Mouse (Mus musculus) gastrocnemius, postnatal 36 days (tissue): ENCODE measurements at regions not wholly inside any gene's neighbourhood (a gene's known extent, or its start where the extent isn't known, plus 50 kb on each side); places are given as distances from the start of the nearest gene placed in this dataset.

Experiments
- DNase-seq, 2 experiments: peaks; one replicate each; pipeline ENCODE4 v3.0.0; 2022
- intact Hi-C: fragments of 180-260 bp; cut with DNase I; formaldehyde crosslinking; loops from one replicate; pipeline ENCODE4 v1.15.1; 2025

GRCm38 (mm10) chr5:90033103-90033502 lies 150.0 kb upstream of the Adamts3 start:
- intact Hi-C loops: no loop called here
- DNase-seq: peak in 1 of 2 experiments; percentile 5

- DNase-seq: no peak
- intact Hi-C loops: no loop called here
These were observed 147.6 kb upstream of the Adamts3 start for GRCm38 (mm10) chr5:90030737-90031136.

GRCm38 (mm10) chr5:90029751-90030150 lies 146.6 kb upstream of the Adamts3 start:
- intact Hi-C loops: no loop called here
- peak in 1 of 2 experiments; percentile 31 for DNase-seq

GRCm38 (mm10) chr5:90026835-90027753 lies 144.0 kb upstream of the Adamts3 start:
- intact Hi-C loops: no loop called here
- DNase-seq: no peak

GRCm38 (mm10) chr5:90021447-90021846 lies 138.3 kb upstream of the Adamts3 start:
- DNase-seq: no peak
- intact Hi-C loops: no loop called here

- intact Hi-C loops: no loop called here
- DNase-seq: no peak
These were observed 117.6 kb upstream of the Adamts3 start for GRCm38 (mm10) chr5:90000758-90001157.

GRCm38 (mm10) chr5:89991568-89991967 lies 108.4 kb upstream of the Adamts3 start:
- DNase-seq: no peak
- intact Hi-C loops: no loop called here

GRCm38 (mm10) chr5:89981627-89982026 lies 98.5 kb upstream of the Adamts3 start:
- intact Hi-C loops: no loop called here
- DNase-seq: no peak

- intact Hi-C loops: no loop called here
- no peak for DNase-seq
These were observed 97.1 kb upstream of the Adamts3 start for GRCm38 (mm10) chr5:89980204-89980603.

- no peak for DNase-seq
- intact Hi-C loops: no loop called here
These were observed 69.5 kb upstream of the Adamts3 start for GRCm38 (mm10) chr5:89952611-89953010.

GRCm38 (mm10) chr5:89945660-89945925 lies 62.5 kb upstream of the Adamts3 start:
- DNase-seq: no peak
- intact Hi-C loops: no loop called here

GRCm38 (mm10) chr5:89944855-89945659 lies 61.9 kb upstream of the Adamts3 start:
- intact Hi-C loops: no loop called here
- no peak for DNase-seq

GRCm38 (mm10) chr5:89943276-89944127 lies 60.4 kb upstream of the Adamts3 start:
- intact Hi-C loops: no loop called here
- DNase-seq: no peak

- intact Hi-C loops: no loop called here
These were observed 59.1 kb upstream of the Adamts3 start for GRCm38 (mm10) chr5:89942244-89942643.

GRCm38 (mm10) chr5:89932999-89933398 lies 49.9 kb upstream of the Adamts3 start:
- intact Hi-C loops: loop anchor here (2.0 kb wide), 1 partner anchor 94 kb away; no protein-coding TSS in a partner anchor
- DNase-seq: no peak

More at GRCm38 (mm10) chr5:89942244-89942643, 59.1 kb upstream of the Adamts3 start:
- peak in 1 of 2 experiments; percentile 6 for DNase-seq
